Mouse (Mus musculus) adrenal gland, adult 18-20 months (tissue): ENCODE results near the gene Prcc. TPM values are rescaled to one million over a fixed set of nuclear protein-coding genes. Genes with fewer than 3 reads are reported as not detected.
A peak's percentile ranks its signal among the peaks of the same experiment; 100 is the strongest.
"Not testable (repeated sequence)": the region's sequence is repeated elsewhere in the genome, so short reads cannot be mapped to it uniquely, and the experiment has no call there.

ENCODE experiments used
- DNase-seq, 2 experiments: peaks; one replicate each; pipeline ENCODE4 v3.0.0; 2021 to 2022; ENCODE audit warnings: low spot score in 2 of 2
- total RNA-seq, 2 experiments: library from RNA; stranded (reverse); gene quantifications; 1 replicate in 1 of 2; 2 replicates in 1 of 2; pipeline ENCODE4 v1.2.3; 2021

Prcc gene
- total RNA-seq, 2 experiments from 2014 or later = 48.6 to 51.3 TPM

- DNase-seq = no peak
These were observed 36.3 kb downstream of the Prcc start for GRCm38 (mm10) chr3:87849117-87849516.

GRCm38 (mm10) chr3:87847680-87848079, 37.7 kb downstream of the Prcc start:
- DNase-seq = no peak

GRCm38 (mm10) chr3:87846650-87847110, 38.7 kb downstream of the Prcc start, which contains the start of gene Sh2d2a:
TSS of gene Sh2d2a (plus strand) at chr3:87846755.
- no peak for DNase-seq

GRCm38 (mm10) chr3:87846186-87846585, 39.2 kb downstream of the Prcc start:
- DNase-seq = no peak

- no peak for DNase-seq
These were observed 40.4 kb downstream of the Prcc start for GRCm38 (mm10) chr3:87844981-87845380.

GRCm38 (mm10) chr3:87840858-87841257, 44.5 kb downstream of the Prcc start:
- no peak for DNase-seq

- DNase-seq = peak; percentile 78 to 82
These were observed 46.8 kb downstream of the Prcc start for GRCm38 (mm10) chr3:87838622-87839021.

- DNase-seq = no peak
These were observed 51.9 kb downstream of the Prcc start for GRCm38 (mm10) chr3:87833482-87833881.

- DNase-seq = no peak
These were observed 53.1 kb downstream of the Prcc start for GRCm38 (mm10) chr3:87832109-87832859.

- no peak for DNase-seq
These were observed 56.4 kb downstream of the Prcc start for GRCm38 (mm10) chr3:87829025-87829424.

GRCm38 (mm10) chr3:87828435-87828834, 57.0 kb downstream of the Prcc start:
- no peak for DNase-seq

- DNase-seq = not testable (repeated sequence)
These were observed 61.2 kb downstream of the Prcc start, which contains the start of gene Pear1 for GRCm38 (mm10) chr3:87824206-87824605. TSS of gene Pear1 (minus strand) at chr3:87824306.

GRCm38 (mm10) chr3:87818226-87818625, 67.2 kb downstream of the Prcc start:
- no peak for DNase-seq

GRCm38 (mm10) chr3:87816646-87817093, 68.7 kb downstream of the Prcc start:
- DNase-seq = peak; percentile 67 to 74

- no peak for DNase-seq
These were observed 69.2 kb downstream of the Prcc start for GRCm38 (mm10) chr3:87816166-87816565.

GRCm38 (mm10) chr3:87812873-87813272, 72.5 kb downstream of the Prcc start:
- no peak for DNase-seq

- no peak for DNase-seq
These were observed 73.0 kb downstream of the Prcc start for GRCm38 (mm10) chr3:87812413-87812812.

- no peak for DNase-seq
These were observed 74.1 kb downstream of the Prcc start for GRCm38 (mm10) chr3:87811297-87811696.

- no peak for DNase-seq
These were observed 76.0 kb downstream of the Prcc start for GRCm38 (mm10) chr3:87809322-87809962.
